Mouse (Mus musculus) frontal cortex, postnatal 10 days (tissue): ENCODE measurements at regions not wholly inside any gene's neighbourhood (a gene's known extent, or its start where the extent isn't known, plus 50 kb on each side); places are given as distances from the start of the nearest gene placed in this dataset.
A peak's percentile ranks its signal among the peaks of the same experiment; 100 is the strongest.

ENCODE experiments used
- DNase-seq, 2 experiments: peaks; one replicate each; pipeline ENCODE4 v3.0.0; 2022; ENCODE audit warnings: low spot score in 2 of 2, mixed read lengths in 1 of 2

GRCm38 (mm10) chr13:30042689-30043320, 56.9 kb upstream of the E2f3 start:
- peak in 1 of 2 experiments; percentile 20 for DNase-seq

GRCm38 (mm10) chr13:30041501-30042295, 55.8 kb upstream of the E2f3 start:
- DNase-seq: no peak

GRCm38 (mm10) chr13:30040288-30040687, 54.4 kb upstream of the E2f3 start:
- no peak for DNase-seq

- no peak for DNase-seq
These were observed 53.9 kb upstream of the E2f3 start for GRCm38 (mm10) chr13:30039791-30040190.

GRCm38 (mm10) chr13:30036561-30036960, 50.7 kb upstream of the E2f3 start:
- no peak for DNase-seq

- no peak for DNase-seq
These were observed 50.2 kb upstream of the E2f3 start for GRCm38 (mm10) chr13:30036071-30036470.
